Mouse (Mus musculus) kidney, adult 2 months (tissue): Measurements from ENCODE around the gene Efna3. TPM values are rescaled to one million over a fixed set of nuclear protein-coding genes. Genes with fewer than 3 reads are reported as not detected.
A peak's percentile ranks its signal among the peaks of the same experiment; 100 is the strongest.

Experiments used
- DNase-seq: peaks from one replicate; pipeline ENCODE4 v3.0.0; 2021
- H3K27ac ChIP-seq: fragments of 200-500 bp; 2 replicates; pipeline ENCODE4 v1.5.1; 2012; ENCODE audit warnings: low read depth, low read length, control low read depth, inconsistent platforms; ENCODE audit not compliant: insufficient read depth
- H3K27me3 ChIP-seq: fragments of 200-500 bp; replicated peaks from 2 replicates; pipeline ENCODE4 v1.6.1; 2012; ENCODE audit warnings: mild to moderate bottlenecking, moderate library complexity, low read length, inconsistent platforms; ENCODE audit not compliant: control insufficient read depth, insufficient read depth
- H3K36me3 ChIP-seq: fragments of 200-500 bp; 2 replicates; pipeline ENCODE4 v1.6.1; 2012; ENCODE audit warnings: mild to moderate bottlenecking, moderate library complexity, low read length, inconsistent platforms; ENCODE audit not compliant: control insufficient read depth, insufficient read depth
- H3K4me1 ChIP-seq: fragments of 200-500 bp; 2 replicates; pipeline ENCODE4 v1.6.1; 2011; ENCODE audit warnings: low read length; ENCODE audit not compliant: control insufficient read depth, insufficient read depth
- H3K4me3 ChIP-seq: fragments of 200-500 bp; 2 replicates; pipeline ENCODE4 v1.5.1; 2011; ENCODE audit warnings: mild to moderate bottlenecking, low read depth, low read length, control low read depth; ENCODE audit not compliant: insufficient read depth
- CTCF ChIP-seq: fragments of 200-500 bp; conservative IDR thresholded peaks from 2 replicates; pipeline ENCODE4 v1.5.1; 2011; ENCODE audit warnings: low read depth, mild to moderate bottlenecking, control low read depth, low read length, moderate library complexity, mixed read lengths; ENCODE audit not compliant: insufficient read depth, insufficient read length
- POLR2A ChIP-seq: fragments of 200-500 bp; IDR thresholded peaks from one replicate; pipeline ENCODE4 v1.6.1; 2011; ENCODE audit warnings: low read depth, low read length, control low read depth
- WGBS: fragments of 180-500 bp; shearing (Covaris S2); methylation state at CpG from one replicate; pipeline ENCODE4 v1.1.7; 2018; 5-methylcytosine and 5-hydroxymethylcytosine counted together
- polyA plus RNA-seq: library from polyadenylated mRNA; depleted of rRNA; stranded (reverse); fragments of >200 nt; gene quantifications from 2 replicates; pipeline ENCODE4 v1.2.3, GENCODE M21; 2012

The Efna3 gene
- polyA plus RNA-seq, 1 experiment = 2.4 TPM

GRCm38 (mm10) chr3:89295685-89296230 lies 27.0 kb downstream of the Efna3 start:
- DNase-seq = no peak
- Histone ChIP-seq H3K4me3 (no peak overlapping the region), H3K4me1 (peaks cover 9% of the 10 kb centered on the region; the same call in 1 of the 2 replicates), H3K27me3 (no peaks in the 10 kb centered on the region), H3K27ac (no peak overlapping the region), H3K36me3 (no peaks in the 10 kb centered on the region)
- TF ChIP-seq CTCF (no peak), POLR2A (no peak)
- 78% methylated on average over 8 of the region's 8 CpGs for WGBS

- no peaks in the 10 kb centered on the region for H3K27me3 ChIP-seq
- H3K27ac ChIP-seq = peak overlapping the region; percentile 85
- H3K4me3 ChIP-seq = no peak overlapping the region
- peaks cover 9% of the 10 kb centered on the region; the same call in 1 of the 2 replicates for H3K4me1 ChIP-seq
- TF ChIP-seq POLR2A (no peak), CTCF (no peak)
- no peaks in the 10 kb centered on the region for H3K36me3 ChIP-seq
- WGBS = 56% methylated on average over 5 of the region's 5 CpGs
- DNase-seq = peak; percentile 83
Measured at GRCm38 (mm10) chr3:89294195-89294594, 28.6 kb downstream of the Efna3 start.

GRCm38 (mm10) chr3:89293247-89293918 lies 29.4 kb downstream of the Efna3 start:
- Histone ChIP-seq H3K4me1 (peaks cover 17% of the 10 kb centered on the region), H3K27me3 (no peaks in the 10 kb centered on the region), H3K36me3 (no peaks in the 10 kb centered on the region), H3K4me3 (no peak overlapping the region), H3K27ac (peak overlapping the region; percentile 74)
- 64% methylated on average over 11 of the region's 11 CpGs for WGBS
- TF ChIP-seq POLR2A (no peak), CTCF (no peak)
- peak; percentile 86 for DNase-seq

GRCm38 (mm10) chr3:89292303-89292702 lies 30.5 kb downstream of the Efna3 start:
- WGBS = 80% methylated on average over 5 of the region's 5 CpGs
- Histone ChIP-seq H3K4me3 (no peak overlapping the region), H3K27ac (no peak overlapping the region), H3K27me3 (no peaks in the 10 kb centered on the region), H3K4me1 (peaks cover 24% of the 10 kb centered on the region), H3K36me3 (no peaks in the 10 kb centered on the region)
- no peak for DNase-seq
- TF ChIP-seq POLR2A = no peak
- TF ChIP-seq CTCF = no peak

GRCm38 (mm10) chr3:89291874-89292273 lies 30.9 kb downstream of the Efna3 start:
- Histone ChIP-seq H3K27ac (no peak overlapping the region), H3K4me3 (no peak overlapping the region), H3K36me3 (no peaks in the 10 kb centered on the region), H3K27me3 (no peaks in the 10 kb centered on the region), H3K4me1 (peaks cover 24% of the 10 kb centered on the region)
- TF ChIP-seq CTCF = no peak
- TF ChIP-seq POLR2A = no peak
- DNase-seq = no peak
- WGBS = 65% methylated on average over 10 of the region's 10 CpGs

- TF ChIP-seq CTCF = peak; percentile 34
- no peak for TF ChIP-seq POLR2A
- Histone ChIP-seq H3K4me1 (peaks cover 17% of the 10 kb centered on the region), H3K27ac (peak overlapping the region; percentile 6; the same call in 1 of the 2 replicates), H3K36me3 (no peaks in the 10 kb centered on the region), H3K27me3 (no peaks in the 10 kb centered on the region), H3K4me3 (no peak overlapping the region)
- DNase-seq = peak; percentile 78
- WGBS = 14% methylated on average over 7 of the region's 7 CpGs
Measured at GRCm38 (mm10) chr3:89288503-89288928, 34.2 kb downstream of the Efna3 start.

- WGBS = 59% methylated on average over 5 of the region's 5 CpGs
Measured at GRCm38 (mm10) chr3:89287286-89287685, 35.5 kb downstream of the Efna3 start.

More at GRCm38 (mm10) chr3:89287286-89287685, 35.5 kb downstream of the Efna3 start:
- H3K4me1 ChIP-seq = peaks cover 14% of the 10 kb centered on the region
- H3K27me3 ChIP-seq = no peaks in the 10 kb centered on the region
- H3K4me3 ChIP-seq = no peak overlapping the region
- TF ChIP-seq CTCF (no peak), POLR2A (no peak)
- H3K27ac ChIP-seq = peak overlapping the region; percentile 64
- no peaks in the 10 kb centered on the region for H3K36me3 ChIP-seq
- peak; percentile 52 for DNase-seq
